Mouse (Mus musculus): ENCODE data around the gene Gm20458. TPM values are rescaled to one million over a fixed set of nuclear protein-coding genes. Genes with fewer than 3 reads are reported as not detected.

Gene Gm20458
- polyA plus RNA-seq, 1 experiment, result 8.0 TPM

DNA sequence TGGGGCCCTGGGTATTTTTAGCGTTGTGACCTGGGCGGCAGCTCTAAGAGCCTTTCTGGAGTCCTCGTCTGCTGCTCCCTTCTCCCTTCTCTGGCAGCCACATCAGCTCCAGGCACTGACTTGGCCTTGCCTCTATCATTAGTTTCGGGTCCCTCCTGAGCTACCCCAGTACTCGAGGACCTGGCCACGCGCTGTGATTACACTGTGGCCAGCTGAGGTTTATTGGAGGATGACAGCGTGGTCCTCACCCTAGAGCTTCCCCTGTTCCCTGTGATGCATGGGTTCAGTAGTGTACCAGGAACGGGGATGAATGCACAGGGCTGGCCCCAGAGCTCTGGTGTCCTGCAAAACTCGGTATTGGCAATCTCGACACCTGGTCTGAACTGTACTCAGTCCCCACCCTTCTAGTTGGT is 26.4 kb downstream of the Gm20458 start:
- DNase-seq (ENCODE audit: low read depth), result no peak
- TF ChIP-seq CTCF (IDR thresholded peaks at IDR 0.05; ENCODE audit: borderline replicate concordance, extremely low read depth, insufficient read depth, insufficient read length) (no peak), POLR2A (IDR thresholded peaks at IDR 0.05; ENCODE audit: borderline replicate concordance, extremely low read depth, insufficient read depth, insufficient read length, poor library complexity, severe bottlenecking) (no peak)

DNA sequence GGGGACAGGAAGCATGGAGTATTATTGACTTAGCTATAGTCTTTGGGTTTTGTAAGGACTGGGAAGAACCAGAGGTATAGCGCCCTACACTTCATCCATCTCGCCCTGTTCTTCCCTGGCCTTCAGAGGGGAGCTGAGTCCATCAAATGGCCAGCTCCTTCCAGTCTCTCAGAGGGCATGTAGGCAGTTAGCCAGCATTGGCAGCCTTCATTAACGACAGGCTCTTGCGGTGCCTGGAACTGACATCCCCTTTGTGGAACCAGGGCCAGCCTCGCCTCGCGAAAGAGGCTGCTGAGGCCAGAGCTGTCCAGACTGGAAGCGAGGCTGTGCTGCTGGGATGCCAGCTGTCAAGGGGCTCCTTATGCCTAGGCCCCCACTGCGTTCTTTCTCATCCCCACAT is 27.0 kb downstream of the Gm20458 start:
- TF ChIP-seq POLR2A (IDR thresholded peaks at IDR 0.05; ENCODE audit: borderline replicate concordance, extremely low read depth, insufficient read depth, insufficient read length, poor library complexity, severe bottlenecking), result no peak
- TF ChIP-seq CTCF (IDR thresholded peaks at IDR 0.05; ENCODE audit: borderline replicate concordance, extremely low read depth, insufficient read depth, insufficient read length), result no peak
- peak; percentile 10 for DNase-seq (ENCODE audit: low read depth)

GRCm38 (mm10) chr2:164494126-164494525 is 33.4 kb downstream of the Gm20458 start:
- TF ChIP-seq CTCF (IDR thresholded peaks at IDR 0.05; ENCODE audit: borderline replicate concordance, extremely low read depth, insufficient read depth, insufficient read length) (no peak), POLR2A (IDR thresholded peaks at IDR 0.05; ENCODE audit: borderline replicate concordance, extremely low read depth, insufficient read depth, insufficient read length, poor library complexity, severe bottlenecking) (no peak)
- DNase-seq (ENCODE audit: low read depth), result no peak

- TF ChIP-seq CTCF (IDR thresholded peaks at IDR 0.05; ENCODE audit: borderline replicate concordance, extremely low read depth, insufficient read depth, insufficient read length) (no peak), POLR2A (IDR thresholded peaks at IDR 0.05; ENCODE audit: borderline replicate concordance, extremely low read depth, insufficient read depth, insufficient read length, poor library complexity, severe bottlenecking) (no peak)
Observed at GRCm38 (mm10) chr2:164496331-164496730, 35.6 kb downstream of the Gm20458 start.

GRCm38 (mm10) chr2:164496847-164497690 is 36.3 kb downstream of the Gm20458 start, which contains the start of gene Pigt:
Pigt (plus strand) TSS chr2:164497520.
- DNase-seq (ENCODE audit: low read depth), result peak; percentile 95
- TF ChIP-seq POLR2A (IDR thresholded peaks at IDR 0.05; ENCODE audit: borderline replicate concordance, extremely low read depth, insufficient read depth, insufficient read length, poor library complexity, severe bottlenecking) (peak; percentile 87; the same call in 1 of the 2 replicates), CTCF (IDR thresholded peaks at IDR 0.05; ENCODE audit: borderline replicate concordance, extremely low read depth, insufficient read depth, insufficient read length) (no peak)

More at GRCm38 (mm10) chr2:164496331-164496730, 35.6 kb downstream of the Gm20458 start:
- no peak for DNase-seq (ENCODE audit: low read depth)

DNA sequence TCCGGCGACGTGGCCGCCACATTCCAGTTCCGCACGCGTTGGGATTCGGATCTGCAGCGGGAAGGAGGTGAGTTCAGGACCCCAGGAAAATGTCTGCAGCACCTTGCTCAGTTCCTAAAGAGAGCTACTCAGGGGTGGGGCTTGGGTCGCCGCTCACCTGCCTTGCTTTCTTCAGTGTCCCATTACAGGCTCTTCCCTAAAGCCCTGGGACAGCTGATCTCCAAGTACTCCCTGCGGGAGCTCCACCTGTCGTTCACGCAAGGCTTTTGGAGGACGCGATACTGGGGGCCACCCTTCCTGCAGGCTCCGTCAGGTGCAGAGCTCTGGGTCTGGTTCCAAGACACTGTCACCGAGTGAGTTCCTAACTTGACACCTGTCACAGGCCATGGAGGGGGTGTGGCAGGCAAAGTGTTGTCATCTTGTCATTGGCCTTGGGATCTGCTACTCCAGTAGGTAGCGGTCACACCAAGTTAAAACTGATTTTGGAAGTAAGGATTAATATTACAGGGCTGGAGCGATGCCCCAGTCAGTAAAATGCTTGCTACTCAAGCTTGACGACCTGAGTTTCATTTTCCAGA is 37.0 kb downstream of the Gm20458 start:
- TF ChIP-seq POLR2A (IDR thresholded peaks at IDR 0.05; ENCODE audit: borderline replicate concordance, extremely low read depth, insufficient read depth, insufficient read length, poor library complexity, severe bottlenecking) (no peak), CTCF (IDR thresholded peaks at IDR 0.05; ENCODE audit: borderline replicate concordance, extremely low read depth, insufficient read depth, insufficient read length) (no peak)

DNA sequence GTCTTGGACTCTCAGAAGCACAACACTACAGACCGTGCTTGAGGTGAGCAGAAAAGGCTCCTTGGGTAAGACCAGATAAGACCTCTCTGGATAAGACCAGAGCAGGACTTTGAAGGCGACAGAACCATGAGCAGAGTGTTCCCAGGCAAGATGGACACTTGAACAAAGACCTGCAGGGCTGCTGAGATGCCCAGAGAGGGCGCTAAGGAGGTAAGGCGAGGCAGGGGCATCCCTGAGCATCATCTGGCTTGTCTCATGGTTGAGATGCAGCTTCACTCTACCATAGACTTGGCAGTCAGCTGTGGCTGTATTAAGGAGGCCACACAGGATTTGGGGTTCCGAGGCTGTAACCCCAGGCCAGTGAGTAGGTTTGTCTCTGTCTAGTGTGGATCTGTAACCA is 38.5 kb downstream of the Gm20458 start:
- no peak for DNase-seq (ENCODE audit: low read depth)
- no peak for TF ChIP-seq POLR2A (IDR thresholded peaks at IDR 0.05; ENCODE audit: borderline replicate concordance, extremely low read depth, insufficient read depth, insufficient read length, poor library complexity, severe bottlenecking)
- 0 out of 2 replicates have a peak, but pooled peaks have one; percentile 1 for TF ChIP-seq CTCF (IDR thresholded peaks at IDR 0.05; ENCODE audit: borderline replicate concordance, extremely low read depth, insufficient read depth, insufficient read length)

More for the DNA sequence above, 37.0 kb downstream of the Gm20458 start:
- no peak for DNase-seq (ENCODE audit: low read depth)

- TF ChIP-seq CTCF (IDR thresholded peaks at IDR 0.05; ENCODE audit: borderline replicate concordance, extremely low read depth, insufficient read depth, insufficient read length), result no peak
- no peak for TF ChIP-seq POLR2A (IDR thresholded peaks at IDR 0.05; ENCODE audit: borderline replicate concordance, extremely low read depth, insufficient read depth, insufficient read length, poor library complexity, severe bottlenecking)
- no peak for DNase-seq (ENCODE audit: low read depth)
Observed at GRCm38 (mm10) chr2:164500511-164500910, 39.7 kb downstream of the Gm20458 start.

- TF ChIP-seq CTCF (IDR thresholded peaks at IDR 0.05; ENCODE audit: borderline replicate concordance, extremely low read depth, insufficient read depth, insufficient read length), result peak; percentile 22; the same call in 1 of the 2 replicates
- no peak for TF ChIP-seq POLR2A (IDR thresholded peaks at IDR 0.05; ENCODE audit: borderline replicate concordance, extremely low read depth, insufficient read depth, insufficient read length, poor library complexity, severe bottlenecking)
Observed at GRCm38 (mm10) chr2:164504919-164505318, 44.2 kb downstream of the Gm20458 start.

DNA sequence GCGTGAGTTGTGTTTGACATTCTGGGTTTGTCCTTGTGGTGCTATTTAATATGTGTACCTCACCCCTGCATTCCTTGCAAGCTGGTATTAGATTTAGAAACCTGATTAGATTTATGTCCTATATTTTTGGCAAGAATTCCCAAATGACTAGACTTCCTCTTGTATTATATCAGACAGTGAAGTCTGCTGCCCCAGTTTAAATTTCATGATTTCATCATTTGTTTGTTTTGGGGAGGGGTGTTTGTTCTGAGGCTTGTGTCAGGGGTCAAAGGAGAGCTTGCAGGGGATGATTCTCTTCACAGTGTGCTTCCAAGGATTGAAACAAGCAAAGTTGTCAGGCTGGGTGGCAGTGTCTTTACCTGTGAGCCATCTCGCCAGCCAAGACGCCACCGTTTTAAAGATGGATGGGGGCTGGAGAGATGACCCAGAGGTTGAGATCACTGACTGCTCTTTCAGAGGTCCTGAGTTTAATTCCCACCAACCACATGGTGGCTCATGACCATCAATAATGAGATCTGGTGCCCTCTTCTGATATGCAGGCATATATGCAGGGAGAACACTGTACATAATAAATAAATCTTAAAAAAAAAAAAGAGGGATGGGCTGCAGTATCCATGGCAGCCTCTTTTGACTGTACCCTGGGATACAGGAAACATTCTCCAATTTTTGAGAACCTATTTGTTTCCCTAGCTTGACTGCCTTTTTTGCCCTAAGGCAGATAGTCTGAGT is 45.0 kb downstream of the Gm20458 start:
- no peak for TF ChIP-seq CTCF (IDR thresholded peaks at IDR 0.05; ENCODE audit: borderline replicate concordance, extremely low read depth, insufficient read depth, insufficient read length)
- TF ChIP-seq POLR2A (IDR thresholded peaks at IDR 0.05; ENCODE audit: borderline replicate concordance, extremely low read depth, insufficient read depth, insufficient read length, poor library complexity, severe bottlenecking), result no peak
- DNase-seq (ENCODE audit: low read depth), result no peak

More at GRCm38 (mm10) chr2:164504919-164505318, 44.2 kb downstream of the Gm20458 start:
- no peak for DNase-seq (ENCODE audit: low read depth)

GRCm38 (mm10) chr2:164507811-164508210 is 47.0 kb downstream of the Gm20458 start:
- DNase-seq (ENCODE audit: low read depth), result no peak
- TF ChIP-seq POLR2A (IDR thresholded peaks at IDR 0.05; ENCODE audit: borderline replicate concordance, extremely low read depth, insufficient read depth, insufficient read length, poor library complexity, severe bottlenecking) (no peak), CTCF (IDR thresholded peaks at IDR 0.05; ENCODE audit: borderline replicate concordance, extremely low read depth, insufficient read depth, insufficient read length) (no peak)

Measured in brain, embryonic 14.5 days (tissue).